Mouse (Mus musculus): ENCODE data around the gene Sdhd. TPM values are rescaled to one million over a fixed set of nuclear protein-coding genes. Genes with fewer than 3 reads are reported as not detected.

The Sdhd gene
- polyA plus RNA-seq, 1 experiment from 2014 or later = 800 TPM

DNA sequence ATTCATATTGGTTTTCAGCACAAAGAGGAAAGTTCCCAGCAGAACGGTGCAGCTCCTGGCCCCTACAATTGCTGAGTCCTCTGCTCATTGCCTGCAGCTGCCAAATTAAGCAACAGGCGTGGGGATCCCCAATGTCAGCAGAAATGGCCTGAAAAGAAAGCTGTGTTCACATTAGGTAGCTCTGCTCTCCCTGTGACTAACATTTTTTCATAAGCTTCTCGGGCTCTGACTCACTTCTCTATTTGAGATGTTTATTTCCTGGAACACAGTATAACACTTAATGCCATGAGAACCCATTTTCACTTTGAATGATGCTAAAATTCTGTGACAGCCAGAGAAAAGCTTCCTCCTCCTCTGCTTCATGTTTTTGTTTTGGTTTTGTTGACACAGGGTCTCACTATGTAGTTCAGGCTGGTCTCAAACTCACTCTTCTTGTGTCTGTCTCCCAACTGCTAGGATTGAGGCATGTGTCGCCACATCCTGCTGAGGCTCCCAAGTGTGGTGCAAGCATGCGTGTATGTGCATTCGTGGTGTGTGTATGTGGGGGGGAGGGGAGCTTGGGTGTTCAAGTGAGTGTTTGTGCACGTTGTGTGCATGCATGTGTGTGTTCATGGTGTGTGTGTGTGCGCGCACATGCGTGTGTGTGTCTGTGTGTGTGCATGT lies 12.6 kb downstream of the Sdhd start:
- ATAC-seq = no peak
- TF ChIP-seq CTCF (IDR thresholded peaks at IDR 0.05; ENCODE audit: low read depth) = no peak
- Histone ChIP-seq H3K9me3 (ENCODE audit: control insufficient read depth) (no peaks in the 10 kb centered on the region), H3K9ac (ENCODE audit: low read depth, low read length) (no peak overlapping the region), H3K4me3 (ENCODE audit: low read depth, low read length) (no peak overlapping the region), H3K27me3 (replicated peaks; ENCODE audit: control insufficient read depth, insufficient read depth, low read length) (no peaks in the 10 kb centered on the region), H3K4me1 (replicated peaks; ENCODE audit: control insufficient read depth, insufficient read depth, low read length) (peaks cover 4% of the 10 kb centered on the region; the same call in 1 of the 2 replicates), H3K4me2 (replicated peaks; ENCODE audit: low read depth) (no peak overlapping the region), H3K36me3 (ENCODE audit: control insufficient read depth, insufficient read depth) (peaks cover 12% of the 10 kb centered on the region), H3K27ac (ENCODE audit: low read depth, low read length) (no peak overlapping the region)
- WGBS = 70% methylated on average over 10 of the region's 10 CpGs

DNA sequence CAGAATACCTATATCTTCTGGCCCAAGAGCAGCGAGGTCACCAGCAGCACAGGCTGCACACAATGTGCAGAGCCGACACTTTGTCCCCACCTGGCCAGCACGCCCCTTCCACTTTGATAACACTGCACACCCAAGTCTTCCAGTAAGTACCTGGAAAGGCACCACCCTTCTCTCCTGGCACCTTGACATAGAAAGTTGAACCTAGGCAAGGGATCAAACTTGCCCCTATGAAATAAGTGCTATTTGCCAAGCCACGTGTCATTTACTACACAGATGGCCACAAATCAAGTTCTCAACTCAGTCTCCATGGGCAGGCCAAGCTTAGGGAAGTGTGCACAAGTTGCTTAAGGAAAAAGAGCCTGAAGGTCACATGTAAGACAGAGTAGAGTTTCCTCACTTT lies 16.7 kb downstream of the Sdhd start:
- no peak overlapping the region for H3K4me3 ChIP-seq (ENCODE audit: low read depth, low read length)
- no peaks in the 10 kb centered on the region for H3K27me3 ChIP-seq (replicated peaks; ENCODE audit: control insufficient read depth, insufficient read depth, low read length)
- H3K27ac ChIP-seq (ENCODE audit: low read depth, low read length) = peak overlapping the region; percentile 57
- H3K9ac ChIP-seq (ENCODE audit: low read depth, low read length) = no peak overlapping the region
- TF ChIP-seq CTCF (IDR thresholded peaks at IDR 0.05; ENCODE audit: low read depth) = no peak
- no peaks in the 10 kb centered on the region for H3K9me3 ChIP-seq (ENCODE audit: control insufficient read depth)
- H3K36me3 ChIP-seq (ENCODE audit: control insufficient read depth, insufficient read depth) = no peaks in the 10 kb centered on the region
- peaks cover 5% of the 10 kb centered on the region; the same call in 1 of the 2 replicates for H3K4me1 ChIP-seq (replicated peaks; ENCODE audit: control insufficient read depth, insufficient read depth, low read length)
- WGBS = 27% methylated on average over 4 of the region's 4 CpGs
- no peak overlapping the region; the same call in 1 of the 2 replicates for H3K4me2 ChIP-seq (replicated peaks; ENCODE audit: low read depth)
- peak; percentile 83 for ATAC-seq

DNA sequence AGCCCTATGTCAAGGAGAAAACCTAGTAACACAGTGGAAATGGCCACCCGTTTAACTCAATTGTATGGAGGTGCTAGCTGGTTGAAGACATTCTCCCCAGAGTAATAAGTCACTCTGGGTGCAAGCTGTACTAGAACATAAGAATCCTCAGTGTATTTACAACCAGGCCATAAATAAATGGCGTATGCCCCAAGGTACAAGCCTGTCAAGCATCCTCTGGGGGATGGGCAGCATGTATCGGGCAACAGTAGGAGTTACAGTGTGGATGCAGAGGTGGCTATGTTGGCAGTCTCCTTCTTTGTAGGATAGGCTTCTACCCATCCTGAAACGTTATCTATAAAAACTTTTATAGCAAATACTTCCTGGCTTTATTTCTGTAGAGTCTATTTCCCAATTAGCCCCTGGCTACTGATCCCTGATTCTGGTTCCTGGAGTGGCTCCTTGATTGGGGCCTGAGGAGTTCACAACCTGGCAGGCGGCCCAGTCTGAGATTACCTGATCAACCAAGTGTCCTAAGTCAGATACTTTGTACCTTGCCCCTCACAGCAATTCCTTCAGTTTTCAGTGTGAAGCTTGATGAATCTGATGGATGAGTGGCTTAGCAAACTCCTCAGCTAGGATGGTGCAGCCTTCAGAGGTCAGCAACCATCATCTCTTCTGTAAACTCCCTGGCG lies 18.3 kb downstream of the Sdhd start:
- Histone ChIP-seq H3K4me2 (replicated peaks; ENCODE audit: low read depth) (no peak overlapping the region), H3K36me3 (ENCODE audit: control insufficient read depth, insufficient read depth) (no peaks in the 10 kb centered on the region), H3K27ac (ENCODE audit: low read depth, low read length) (peak overlapping the region; percentile 64), H3K9ac (ENCODE audit: low read depth, low read length) (no peak overlapping the region), H3K4me3 (ENCODE audit: low read depth, low read length) (no peak overlapping the region), H3K9me3 (ENCODE audit: control insufficient read depth) (no peaks in the 10 kb centered on the region), H3K27me3 (replicated peaks; ENCODE audit: control insufficient read depth, insufficient read depth, low read length) (no peaks in the 10 kb centered on the region), H3K4me1 (replicated peaks; ENCODE audit: control insufficient read depth, insufficient read depth, low read length) (peaks cover 5% of the 10 kb centered on the region; the same call in 1 of the 2 replicates)
- no peak for TF ChIP-seq CTCF (IDR thresholded peaks at IDR 0.05; ENCODE audit: low read depth)
- WGBS = 41% methylated on average over 6 of the region's 6 CpGs
- peak; percentile 71 for ATAC-seq

DNA sequence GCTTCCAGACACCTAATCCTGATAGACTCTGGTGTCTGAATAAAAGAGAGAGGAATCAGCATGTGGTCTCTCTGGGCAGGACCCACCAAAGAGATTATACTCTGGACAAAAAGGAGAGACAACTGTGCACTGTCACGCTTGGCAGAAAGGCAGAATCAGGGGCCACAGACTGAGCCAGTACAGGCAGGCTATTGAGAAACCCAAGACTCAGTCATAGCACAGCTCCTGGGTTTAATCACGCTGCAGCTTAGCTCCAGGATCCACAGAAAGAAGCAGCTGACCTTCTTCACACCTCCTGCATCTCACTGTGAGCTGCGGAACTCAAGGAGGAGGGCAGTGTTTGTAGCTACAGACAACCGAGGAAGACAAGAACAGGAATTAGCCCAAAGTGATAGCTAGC lies 23.2 kb downstream of the Sdhd start:
- Histone ChIP-seq H3K27ac (ENCODE audit: low read depth, low read length) (no peak overlapping the region), H3K4me3 (ENCODE audit: low read depth, low read length) (no peak overlapping the region), H3K27me3 (replicated peaks; ENCODE audit: control insufficient read depth, insufficient read depth, low read length) (no peaks in the 10 kb centered on the region), H3K9me3 (ENCODE audit: control insufficient read depth) (no peaks in the 10 kb centered on the region), H3K9ac (ENCODE audit: low read depth, low read length) (no peak overlapping the region), H3K4me1 (replicated peaks; ENCODE audit: control insufficient read depth, insufficient read depth, low read length) (no peaks in the 10 kb centered on the region), H3K4me2 (replicated peaks; ENCODE audit: low read depth) (no peak overlapping the region), H3K36me3 (ENCODE audit: control insufficient read depth, insufficient read depth) (no peaks in the 10 kb centered on the region)
- TF ChIP-seq CTCF (IDR thresholded peaks at IDR 0.05; ENCODE audit: low read depth) = no peak
- WGBS = 44% methylated on average over 4 of the region's 4 CpGs
- ATAC-seq = no peak

DNA sequence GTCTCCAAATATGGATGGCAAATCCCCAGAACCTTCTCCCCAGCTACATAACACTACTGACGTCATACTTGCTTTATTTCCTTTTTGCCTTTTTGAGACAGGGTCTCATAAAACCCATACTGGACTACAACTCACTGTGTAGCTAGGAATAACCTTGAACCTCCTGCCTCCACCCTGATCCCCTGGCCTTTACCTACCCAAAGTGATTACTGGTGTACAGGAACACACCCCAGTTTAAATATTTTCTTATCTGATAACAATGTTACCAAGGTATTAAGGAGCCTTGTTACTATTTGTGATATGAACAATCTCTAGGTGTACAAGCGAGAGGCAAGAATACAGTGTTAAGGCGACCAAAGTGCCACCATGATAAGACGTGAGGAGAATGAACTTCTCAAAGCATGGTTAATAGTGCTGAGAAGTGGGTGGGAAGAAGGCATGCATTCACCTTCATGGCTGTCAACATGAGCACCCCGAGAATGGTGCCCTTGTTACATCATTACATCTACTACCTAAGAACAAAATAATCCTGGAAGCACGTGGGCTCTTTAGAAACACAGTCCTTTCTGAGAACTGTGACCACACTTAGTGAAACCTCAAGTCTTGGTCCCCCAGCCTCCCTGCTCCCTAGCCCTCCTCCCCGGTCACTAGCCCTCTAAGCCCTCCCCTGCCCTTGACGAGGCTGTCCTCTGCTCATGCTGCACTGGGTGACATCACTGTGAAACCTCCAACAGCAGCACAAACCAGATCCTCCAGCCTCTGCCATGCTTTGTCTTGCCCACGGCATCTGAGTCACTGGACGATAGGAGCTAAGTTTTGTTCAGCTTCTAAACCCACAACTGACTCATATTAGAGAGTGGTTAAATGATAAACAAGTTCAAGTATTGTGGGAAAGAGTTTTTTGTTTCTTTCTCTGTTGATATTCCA lies 33.8 kb downstream of the Sdhd start:
- Histone ChIP-seq H3K9ac (ENCODE audit: low read depth, low read length) (no peak overlapping the region), H3K27ac (ENCODE audit: low read depth, low read length) (no peak overlapping the region), H3K36me3 (ENCODE audit: control insufficient read depth, insufficient read depth) (no peaks in the 10 kb centered on the region), H3K4me3 (ENCODE audit: low read depth, low read length) (no peak overlapping the region), H3K9me3 (ENCODE audit: control insufficient read depth) (no peaks in the 10 kb centered on the region), H3K4me2 (replicated peaks; ENCODE audit: low read depth) (no peak overlapping the region), H3K4me1 (replicated peaks; ENCODE audit: control insufficient read depth, insufficient read depth, low read length) (no peaks in the 10 kb centered on the region; the same call in 1 of the 2 replicates), H3K27me3 (replicated peaks; ENCODE audit: control insufficient read depth, insufficient read depth, low read length) (no peaks in the 10 kb centered on the region)
- no peak for ATAC-seq
- 49% methylated on average over 10 of the region's 10 CpGs for WGBS
- TF ChIP-seq CTCF (IDR thresholded peaks at IDR 0.05; ENCODE audit: low read depth) = no peak

DNA sequence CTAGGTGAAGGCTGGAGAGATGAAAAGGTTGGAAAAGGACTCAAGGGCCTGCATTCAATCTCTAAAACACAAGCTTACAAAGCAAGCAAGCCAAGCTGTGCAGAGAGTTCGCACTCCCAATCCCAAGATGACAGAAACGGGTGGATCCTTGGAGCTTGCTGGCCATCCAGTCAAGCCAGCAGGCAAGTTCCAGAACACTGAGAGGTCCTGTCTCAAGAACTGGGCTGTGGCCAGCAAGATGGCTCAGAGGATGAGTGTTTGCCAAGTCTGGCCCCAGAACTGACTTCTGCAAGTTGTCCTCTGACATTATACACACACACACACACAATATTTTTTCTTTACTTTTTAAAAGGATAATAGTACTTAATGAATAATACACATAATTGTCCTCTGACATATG lies 35.7 kb downstream of the Sdhd start:
- Histone ChIP-seq H3K27me3 (replicated peaks; ENCODE audit: control insufficient read depth, insufficient read depth, low read length) (no peaks in the 10 kb centered on the region), H3K4me3 (ENCODE audit: low read depth, low read length) (no peak overlapping the region), H3K9me3 (ENCODE audit: control insufficient read depth) (no peaks in the 10 kb centered on the region), H3K36me3 (ENCODE audit: control insufficient read depth, insufficient read depth) (no peaks in the 10 kb centered on the region), H3K4me2 (replicated peaks; ENCODE audit: low read depth) (no peak overlapping the region), H3K9ac (ENCODE audit: low read depth, low read length) (no peak overlapping the region), H3K27ac (ENCODE audit: low read depth, low read length) (no peak overlapping the region), H3K4me1 (replicated peaks; ENCODE audit: control insufficient read depth, insufficient read depth, low read length) (no peaks in the 10 kb centered on the region; the same call in 1 of the 2 replicates)
- ATAC-seq = no peak
- no peak for TF ChIP-seq CTCF (IDR thresholded peaks at IDR 0.05; ENCODE audit: low read depth)
- 89% methylated on average over 2 of the region's 2 CpGs for WGBS
